Mouse (Mus musculus) CH12.LX (cell line): ENCODE data around the gene Enah.

Source experiments
- BHLHE40 ChIP-seq: IDR thresholded peaks from 2 replicates; pipeline ENCODE4 v1.6.1; 2011; ENCODE audit warnings: mild to moderate bottlenecking, low read depth, low read length, improper control_type of control experiment
- CHD2 ChIP-seq: IDR thresholded peaks from 2 replicates; pipeline ENCODE4 v1.6.1; 2011; ENCODE audit warnings: low read length, improper control_type of control experiment
- CTCF ChIP-seq, 2 experiments: IDR thresholded peaks in 1 of 2; conservative IDR thresholded peaks in 1 of 2; 2 replicates each; pipeline ENCODE4 v1.5.1; 2011 to 2012; ENCODE audit warnings: low read depth in 2 of 2, low read length in 2 of 2, improper control_type of control experiment in 1 of 2, inconsistent platforms in 1 of 2, mild to moderate bottlenecking in 1 of 2, moderate library complexity in 1 of 2
- ETS1 ChIP-seq: conservative IDR thresholded peaks from 2 replicates; pipeline ENCODE4 v1.6.1; 2012; ENCODE audit warnings: low read depth, mild to moderate bottlenecking, inconsistent platforms, low read length, improper control_type of control experiment, moderate library complexity
- HCFC1 ChIP-seq: IDR thresholded peaks from 2 replicates; pipeline ENCODE4 v1.6.1; 2012; ENCODE audit warnings: low read depth, mild to moderate bottlenecking, inconsistent platforms, low read length, improper control_type of control experiment
- JUND ChIP-seq: conservative IDR thresholded peaks from 2 replicates; pipeline ENCODE4 v1.6.1; 2011; ENCODE audit warnings: low read depth, low read length, improper control_type of control experiment
- MEF2A ChIP-seq: IDR thresholded peaks from 2 replicates; pipeline ENCODE4 v1.6.1; 2014; ENCODE audit warnings: low read depth, mild to moderate bottlenecking, inconsistent platforms, low read length, improper control_type of control experiment, borderline replicate concordance
- MYC ChIP-seq: IDR thresholded peaks from 2 replicates; pipeline ENCODE4 v1.6.1; 2011; ENCODE audit warnings: low read depth, mild to moderate bottlenecking, improper control_type of control experiment, low read length
- POLR2A ChIP-seq: IDR thresholded peaks from 2 replicates; pipeline ENCODE4 v1.6.1; 2011; ENCODE audit warnings: low read depth, mild to moderate bottlenecking, improper control_type of control experiment, low read length
- RCOR1 ChIP-seq: conservative IDR thresholded peaks from 2 replicates; pipeline ENCODE4 v1.6.1; 2012; ENCODE audit warnings: low read depth, mild to moderate bottlenecking, inconsistent platforms, low read length, improper control_type of control experiment
- UBTF ChIP-seq: IDR thresholded peaks from 2 replicates; pipeline ENCODE4 v1.6.1; 2012; ENCODE audit warnings: low read depth, mild to moderate bottlenecking, inconsistent platforms, low read length, improper control_type of control experiment, moderate library complexity
- USF2 ChIP-seq: conservative IDR thresholded peaks from 2 replicates; pipeline ENCODE4 v1.6.1; 2011; ENCODE audit warnings: low read depth, low read length, improper control_type of control experiment
- ZC3H11A ChIP-seq: IDR thresholded peaks from 2 replicates; pipeline ENCODE4 v1.6.1; 2012; ENCODE audit warnings: low read depth, mild to moderate bottlenecking, inconsistent platforms, low read length, improper control_type of control experiment
- ZKSCAN1 ChIP-seq: IDR thresholded peaks from 2 replicates; pipeline ENCODE4 v1.6.1; 2012; ENCODE audit warnings: low read depth, inconsistent platforms, low read length, improper control_type of control experiment, borderline replicate concordance

GRCm38 (mm10) chr1:181958392-181958791 is 61.4 kb downstream of the Enah start:
- TF ChIP-seq ZC3H11A (no peak), MEF2A (no peak), JUND (no peak), BHLHE40 (no peak), ETS1 (no peak), CTCF (conservative IDR thresholded peaks at IDR 0.05 in 1 of 2, IDR thresholded peaks at IDR 0.05 in 1 of 2; ENCODE audit: low read depth in 2 of 2, low read length in 2 of 2) (no peak), CHD2 (no peak), RCOR1 (no peak), USF2 (no peak), UBTF (no peak), MYC (no peak), POLR2A (no peak), HCFC1 (no peak), ZKSCAN1 (no peak)
